Mouse (Mus musculus) embryonic facial prominence, embryonic 14.5 days (tissue): Measurements from ENCODE around the gene Pecr. TPM values are rescaled to one million over a fixed set of nuclear protein-coding genes. Genes with fewer than 3 reads are reported as not detected.

ENCODE experiments used
- ATAC-seq: fragments of 200-750 bp; cut with Nextera tagmentation; 2 replicates; pipeline ENCODE4 v1.8.0; 2017; ENCODE audit warnings: low read depth, moderate number of reproducible peaks, moderate TSS enrichment
- DNase-seq: peaks from one replicate; pipeline ENCODE4 v3.0.0-alpha.2; 2015; ENCODE audit warnings: low spot score
- H3K27ac ChIP-seq: fragments of 300-500 bp; sonication (generic); replicated peaks from 2 replicates; pipeline ENCODE4 v1.5.1; 2014; ENCODE audit warnings: low read depth, mild to moderate bottlenecking, low read length, moderate library complexity
- H3K27me3 ChIP-seq: fragments of 300-500 bp; sonication (generic); replicated peaks from 2 replicates; pipeline ENCODE4 v1.6.1; 2014; ENCODE audit warnings: low read length; ENCODE audit not compliant: control insufficient read depth, insufficient read depth
- H3K36me3 ChIP-seq: fragments of 300-500 bp; sonication (generic); 2 replicates; pipeline ENCODE4 v1.6.1; 2014; ENCODE audit warnings: low read length, mixed read lengths; ENCODE audit not compliant: control insufficient read depth, insufficient read depth
- H3K4me1 ChIP-seq: fragments of 300-500 bp; sonication (generic); 2 replicates; pipeline ENCODE4 v1.6.1; 2014; ENCODE audit warnings: antibody characterized with exemption, low read length; ENCODE audit not compliant: control insufficient read depth, insufficient read depth
- H3K4me2 ChIP-seq: fragments of 300-500 bp; sonication (generic); 2 replicates; pipeline ENCODE4 v1.6.1; 2014; ENCODE audit warnings: low read depth, mild to moderate bottlenecking, low read length, moderate library complexity, mixed read lengths
- H3K4me3 ChIP-seq: fragments of 300-500 bp; sonication (generic); 2 replicates; pipeline ENCODE4 v1.5.1; 2014; ENCODE audit warnings: low read depth, mild to moderate bottlenecking, low read length
- H3K9ac ChIP-seq: fragments of 300-500 bp; sonication (generic); 2 replicates; pipeline ENCODE4 v1.6.1; 2014; ENCODE audit warnings: low read depth, mild to moderate bottlenecking, low read length, moderate library complexity, mixed read lengths
- H3K9me3 ChIP-seq: fragments of 300-500 bp; sonication (generic); 2 replicates; pipeline ENCODE4 v1.6.1; 2016; ENCODE audit warnings: low read length; ENCODE audit not compliant: control insufficient read depth
- WGBS: fragments of 180-500 bp; shearing (Covaris S2); extraction: QIAGEN DNeasy Blood & Tissue Kit; methylation state at CpG from one replicate; pipeline ENCODE4 v1.1.7; 2014; 5-methylcytosine and 5-hydroxymethylcytosine counted together
- polyA plus RNA-seq: library from polyadenylated mRNA; unstranded; fragments of >200 nt; fragmentation: Nextera tagmentation; extraction: Ambion mirVana; gene quantifications from 2 replicates; pipeline ENCODE4 v1.2.1, GENCODE M21; 2014

Pecr gene
- polyA plus RNA-seq, 1 experiment from 2014 or later = 31.4 TPM

DNA sequence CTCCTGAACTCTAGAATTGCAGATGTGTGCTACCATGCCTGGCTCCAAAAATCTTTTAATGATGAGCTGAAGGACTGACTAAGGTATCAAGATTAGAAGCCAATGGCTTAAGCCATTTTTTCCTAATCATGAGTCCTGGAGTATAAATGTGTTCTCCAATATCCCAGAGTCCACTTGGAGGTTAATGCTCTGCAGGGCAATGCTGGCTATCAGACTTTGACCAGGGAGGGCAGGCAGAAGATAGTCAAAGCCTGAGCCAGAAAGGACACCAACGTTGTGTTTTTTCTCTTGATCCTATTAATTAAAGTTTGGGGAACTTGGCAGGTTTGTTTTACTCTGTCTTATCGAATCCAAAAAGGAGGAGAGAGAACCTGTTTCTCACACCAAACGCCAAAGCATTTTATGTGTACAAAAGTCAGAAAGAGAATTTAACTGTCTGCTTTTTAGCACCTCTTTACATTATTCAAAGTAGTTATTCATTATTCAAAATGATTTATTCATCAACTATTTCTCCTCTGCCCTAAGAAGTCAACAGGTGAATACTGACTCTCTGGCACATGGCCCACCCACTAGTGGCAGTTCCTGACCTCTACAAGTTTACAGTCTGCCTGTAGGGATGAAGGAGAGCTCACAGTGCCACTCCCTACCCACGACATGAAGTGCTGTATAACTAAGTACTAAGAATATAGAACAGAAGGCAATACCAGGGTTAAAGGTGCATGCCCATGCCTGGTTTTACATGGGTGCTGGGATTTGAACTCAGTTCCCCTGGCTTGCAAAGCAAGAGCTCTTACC, 10.0 kb upstream of the Pecr start:
- no peak overlapping the region for H3K9ac ChIP-seq
- no peaks in the 10 kb centered on the region for H3K9me3 ChIP-seq
- no peak overlapping the region for H3K27ac ChIP-seq
- no peak overlapping the region for H3K4me3 ChIP-seq
- no peaks in the 10 kb centered on the region for H3K27me3 ChIP-seq
- no peak for DNase-seq
- ATAC-seq = no peak
- no peaks in the 10 kb centered on the region for H3K36me3 ChIP-seq
- H3K4me1 ChIP-seq = no peaks in the 10 kb centered on the region
- WGBS = 69% methylated on average over 4 of the region's 4 CpGs
- no peak overlapping the region for H3K4me2 ChIP-seq

DNA sequence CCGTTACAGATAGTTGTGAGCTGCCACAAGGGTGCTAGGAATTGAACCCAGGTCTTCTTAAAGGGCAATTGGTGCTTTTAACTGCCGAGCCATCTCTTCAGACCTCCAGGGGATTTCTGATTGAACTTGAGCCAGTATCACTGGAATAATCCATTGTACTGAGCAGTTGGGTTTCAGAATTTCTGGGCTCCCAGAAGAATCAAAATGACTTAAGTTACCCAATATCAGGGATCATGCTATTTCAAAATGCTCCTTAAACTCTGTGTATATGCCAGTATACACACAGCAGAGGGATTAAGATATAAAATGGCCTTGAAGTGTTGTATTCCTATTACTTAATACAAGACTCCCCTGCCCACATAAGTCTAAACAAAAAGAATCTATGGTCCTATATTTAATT, 7.8 kb upstream of the Pecr start:
- Histone ChIP-seq H3K36me3 (no peaks in the 10 kb centered on the region), H3K4me3 (no peak overlapping the region), H3K9ac (no peak overlapping the region), H3K4me2 (no peak overlapping the region), H3K27me3 (no peaks in the 10 kb centered on the region), H3K4me1 (no peaks in the 10 kb centered on the region), H3K9me3 (no peaks in the 10 kb centered on the region), H3K27ac (no peak overlapping the region)
- no peak for ATAC-seq
- DNase-seq = no peak
- 80% methylated on average over 2 of the region's 2 CpGs for WGBS

DNA sequence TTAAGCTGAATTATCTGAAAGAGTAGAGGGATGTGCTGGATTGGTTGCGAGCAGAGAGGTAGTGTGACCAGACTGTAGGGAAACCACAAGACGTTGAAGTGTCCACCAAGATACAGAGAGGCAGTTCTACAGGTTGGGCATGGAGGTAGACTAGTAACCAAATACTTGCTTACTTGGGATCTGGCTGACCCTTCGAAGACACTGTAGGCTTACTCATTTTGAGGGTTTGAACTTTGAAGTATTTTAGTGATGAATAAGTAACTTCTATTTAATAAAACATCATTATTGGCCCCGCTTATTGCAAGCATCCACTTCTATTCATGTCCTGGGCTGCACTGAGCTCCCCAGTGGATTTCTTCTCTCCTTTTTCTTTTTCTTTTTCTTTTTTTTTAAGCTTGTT, 7.3 kb upstream of the Pecr start:
- Histone ChIP-seq H3K9me3 (no peaks in the 10 kb centered on the region), H3K36me3 (no peaks in the 10 kb centered on the region), H3K27ac (no peak overlapping the region), H3K4me3 (no peak overlapping the region), H3K4me1 (no peaks in the 10 kb centered on the region), H3K9ac (no peak overlapping the region), H3K27me3 (no peaks in the 10 kb centered on the region), H3K4me2 (no peak overlapping the region)
- DNase-seq (no peak), ATAC-seq (no peak)
- 91% methylated on average over 4 of the region's 4 CpGs for WGBS

- no peak overlapping the region for H3K27ac ChIP-seq
- no peaks in the 10 kb centered on the region for H3K27me3 ChIP-seq
- no peak overlapping the region for H3K4me2 ChIP-seq
- H3K9me3 ChIP-seq = no peaks in the 10 kb centered on the region
- H3K4me3 ChIP-seq = no peak overlapping the region
- H3K36me3 ChIP-seq = no peaks in the 10 kb centered on the region
- WGBS = 90% methylated on average over 4 of the region's 4 CpGs
- ATAC-seq = no peak
- no peak overlapping the region for H3K9ac ChIP-seq
- H3K4me1 ChIP-seq = no peaks in the 10 kb centered on the region
- no peak for DNase-seq
Measured at GRCm38 (mm10) chr1:72290896-72291295, 6.8 kb upstream of the Pecr start.

DNA sequence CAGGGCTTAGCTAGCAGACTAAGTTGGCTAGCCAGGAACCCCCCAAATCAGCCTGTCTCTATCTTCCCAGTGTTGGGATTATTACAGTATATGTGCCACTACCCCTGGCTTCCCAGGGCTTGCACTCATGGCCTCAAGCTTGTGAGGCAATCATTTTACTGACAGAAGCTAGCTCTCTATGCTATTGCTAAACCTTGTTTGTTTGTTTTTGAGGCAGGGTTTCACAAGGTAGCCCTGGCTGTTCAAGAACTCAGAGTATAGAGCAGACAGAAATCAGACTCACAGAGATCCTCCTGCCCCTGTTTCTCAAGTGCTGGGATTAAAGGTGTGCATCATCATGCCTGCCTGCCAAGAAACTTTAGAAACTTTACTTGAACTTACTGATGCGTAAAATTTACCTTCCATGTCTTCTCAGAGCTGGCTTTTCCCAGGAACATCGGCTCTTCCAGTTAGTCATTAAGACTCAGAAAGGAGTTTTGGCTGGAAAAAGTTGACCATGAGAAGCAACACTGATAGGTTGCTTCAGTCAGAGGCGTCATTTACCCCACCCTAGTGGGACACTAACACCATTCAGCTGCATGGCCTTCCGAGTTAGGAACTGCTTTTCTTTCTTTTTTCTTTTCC, 4.5 kb upstream of the Pecr start:
- no peaks in the 10 kb centered on the region for H3K36me3 ChIP-seq
- ATAC-seq (no peak), DNase-seq (no peak)
- H3K4me3 ChIP-seq = no peak overlapping the region
- H3K9ac ChIP-seq = no peak overlapping the region
- 80% methylated on average over 4 of the region's 4 CpGs for WGBS
- no peaks in the 10 kb centered on the region for H3K4me1 ChIP-seq
- no peak overlapping the region for H3K4me2 ChIP-seq
- no peak overlapping the region for H3K27ac ChIP-seq
- H3K9me3 ChIP-seq = no peaks in the 10 kb centered on the region
- no peaks in the 10 kb centered on the region for H3K27me3 ChIP-seq

DNA sequence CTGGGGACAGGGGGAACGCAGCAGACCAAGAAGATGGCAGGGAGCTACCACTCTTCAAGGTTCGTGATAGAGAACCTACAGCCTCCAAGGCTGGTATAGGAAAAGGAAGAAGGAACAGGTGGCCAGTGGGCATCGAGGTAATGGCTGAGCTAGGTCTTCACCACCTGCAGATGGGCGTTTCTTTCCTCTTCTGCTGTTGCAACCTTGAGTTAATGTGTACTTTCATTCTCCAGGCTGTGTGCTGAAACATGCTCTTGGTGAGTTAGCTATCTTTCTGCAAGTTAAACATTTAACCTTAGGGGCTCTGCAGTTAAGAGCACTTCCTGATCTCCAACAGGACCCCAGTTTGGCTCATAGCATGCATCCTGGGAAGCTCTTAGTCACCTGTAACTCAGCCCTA, 3.8 kb upstream of the Pecr start:
- WGBS = 86% methylated on average over 4 of the region's 4 CpGs
- ATAC-seq = no peak

GRCm38 (mm10) chr1:72286904-72287303, 2.8 kb upstream of the Pecr start:
- no peak overlapping the region for H3K4me3 ChIP-seq
- H3K36me3 ChIP-seq = no peaks in the 10 kb centered on the region
- DNase-seq = peak; percentile 75
- no peak; the same call in 1 of the 2 replicates for ATAC-seq
- H3K4me1 ChIP-seq = no peaks in the 10 kb centered on the region
- peak overlapping the region; percentile 30; the same call in 1 of the 2 replicates for H3K9ac ChIP-seq
- no peak overlapping the region for H3K4me2 ChIP-seq
- 23% methylated on average over 5 of the region's 5 CpGs for WGBS
- H3K27ac ChIP-seq = no peak overlapping the region
- H3K9me3 ChIP-seq = no peaks in the 10 kb centered on the region
- no peaks in the 10 kb centered on the region for H3K27me3 ChIP-seq

More for the DNA sequence above, 3.8 kb upstream of the Pecr start:
- no peak overlapping the region for H3K9ac ChIP-seq
- no peak overlapping the region for H3K4me2 ChIP-seq
- no peaks in the 10 kb centered on the region for H3K4me1 ChIP-seq
- H3K4me3 ChIP-seq = no peak overlapping the region
- H3K27ac ChIP-seq = no peak overlapping the region
- DNase-seq = no peak
- H3K9me3 ChIP-seq = no peaks in the 10 kb centered on the region
- no peaks in the 10 kb centered on the region for H3K27me3 ChIP-seq
- H3K36me3 ChIP-seq = no peaks in the 10 kb centered on the region

DNA sequence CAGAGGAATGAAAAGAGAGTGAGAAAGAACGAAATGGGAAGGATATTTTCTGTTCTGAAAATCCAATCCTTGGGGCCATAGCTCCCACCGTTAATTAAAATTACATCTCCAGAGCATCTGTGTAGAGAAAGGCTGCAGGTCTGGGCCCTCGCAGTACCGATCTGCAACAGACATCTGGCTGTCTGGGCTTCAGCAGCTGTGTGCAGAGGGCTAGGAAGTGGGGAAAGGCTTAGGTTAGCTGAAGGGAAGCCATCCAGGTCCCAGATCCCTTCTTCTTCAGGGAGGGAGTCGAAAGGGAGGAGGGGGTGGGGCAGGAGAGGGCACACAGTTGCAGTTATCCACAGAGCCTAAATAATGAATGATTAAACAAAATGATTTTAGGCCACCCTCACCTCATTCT, 425 bp upstream of the Pecr start:
- peak overlapping the region; percentile 43 for H3K9ac ChIP-seq
- H3K4me2 ChIP-seq = peak overlapping the region; percentile 81
- WGBS = 6% methylated on average over 5 of the region's 5 CpGs
- no peak overlapping the region for H3K27ac ChIP-seq
- no peaks in the 10 kb centered on the region for H3K36me3 ChIP-seq
- peak overlapping the region; percentile 69 for H3K4me3 ChIP-seq
- H3K27me3 ChIP-seq = no peaks in the 10 kb centered on the region
- DNase-seq (no peak), ATAC-seq (peak; percentile 54)
- H3K4me1 ChIP-seq = no peaks in the 10 kb centered on the region
- no peaks in the 10 kb centered on the region for H3K9me3 ChIP-seq

GRCm38 (mm10) chr1:72282604-72283003, 1.5 kb downstream of the Pecr start:
- H3K9ac ChIP-seq = no peak overlapping the region
- no peak for DNase-seq
- no peaks in the 10 kb centered on the region for H3K27me3 ChIP-seq
- no peaks in the 10 kb centered on the region for H3K36me3 ChIP-seq
- no peak overlapping the region for H3K4me2 ChIP-seq
- no peaks in the 10 kb centered on the region for H3K9me3 ChIP-seq
- ATAC-seq = no peak
- WGBS = 71% methylated on average over 1 of the region's 1 CpGs
- no peaks in the 10 kb centered on the region for H3K4me1 ChIP-seq
- no peak overlapping the region for H3K27ac ChIP-seq
- H3K4me3 ChIP-seq = no peak overlapping the region
